Mouse (Mus musculus) stomach, embryonic 15.5 days (tissue): ENCODE measurements around the gene Gpatch1. TPM values are rescaled to one million over a fixed set of nuclear protein-coding genes. Genes with fewer than 3 reads are reported as not detected.

Experiments
- ATAC-seq: fragments of 200-750 bp; cut with Nextera tagmentation; 2 replicates; pipeline ENCODE4 v1.8.0; 2017; ENCODE audit warnings: low read depth, moderate number of reproducible peaks, moderate TSS enrichment; ENCODE audit not compliant: insufficient read depth, low FRiP score
- H3K27ac ChIP-seq: fragments of 300-500 bp; sonication (generic); 2 replicates; pipeline ENCODE4 v1.5.1; 2015; ENCODE audit warnings: mild to moderate bottlenecking, inconsistent platforms
- H3K27me3 ChIP-seq: fragments of 300-500 bp; sonication (generic); replicated peaks from 2 replicates; pipeline ENCODE4 v1.6.1; 2015; ENCODE audit warnings: inconsistent platforms
- H3K36me3 ChIP-seq: fragments of 300-500 bp; sonication (generic); 2 replicates; pipeline ENCODE4 v1.6.1; 2015; ENCODE audit warnings: inconsistent platforms
- H3K4me1 ChIP-seq: fragments of 300-500 bp; sonication (generic); 2 replicates; pipeline ENCODE4 v1.6.1; 2015; ENCODE audit warnings: inconsistent platforms
- H3K4me2 ChIP-seq: fragments of 300-500 bp; sonication (generic); 2 replicates; pipeline ENCODE4 v1.6.1; 2015; ENCODE audit warnings: mild to moderate bottlenecking, inconsistent platforms
- H3K4me3 ChIP-seq: fragments of 300-500 bp; sonication (generic); replicated peaks from 2 replicates; pipeline ENCODE4 v1.5.1; 2015; ENCODE audit warnings: inconsistent platforms
- H3K9ac ChIP-seq: fragments of 300-500 bp; sonication (generic); 2 replicates; pipeline ENCODE4 v1.6.1; 2015; ENCODE audit warnings: inconsistent platforms
- H3K9me3 ChIP-seq: fragments of 300-500 bp; sonication (generic); 2 replicates; pipeline ENCODE4 v1.6.1; 2016; ENCODE audit warnings: inconsistent platforms
- WGBS: fragments of 180-500 bp; shearing (Covaris S2); methylation state at CpG from one replicate; pipeline ENCODE4 v1.1.7; 2015; 5-methylcytosine and 5-hydroxymethylcytosine counted together
- polyA plus RNA-seq: library from polyadenylated mRNA; unstranded; fragments of >200 nt; fragmentation: Nextera tagmentation; extraction: Ambion mirVana; gene quantifications from 2 replicates; pipeline ENCODE4 v1.2.1, GENCODE M21; 2015

The Gpatch1 gene
- polyA plus RNA-seq, 1 experiment from 2014 or later, result 13.2 TPM

DNA sequence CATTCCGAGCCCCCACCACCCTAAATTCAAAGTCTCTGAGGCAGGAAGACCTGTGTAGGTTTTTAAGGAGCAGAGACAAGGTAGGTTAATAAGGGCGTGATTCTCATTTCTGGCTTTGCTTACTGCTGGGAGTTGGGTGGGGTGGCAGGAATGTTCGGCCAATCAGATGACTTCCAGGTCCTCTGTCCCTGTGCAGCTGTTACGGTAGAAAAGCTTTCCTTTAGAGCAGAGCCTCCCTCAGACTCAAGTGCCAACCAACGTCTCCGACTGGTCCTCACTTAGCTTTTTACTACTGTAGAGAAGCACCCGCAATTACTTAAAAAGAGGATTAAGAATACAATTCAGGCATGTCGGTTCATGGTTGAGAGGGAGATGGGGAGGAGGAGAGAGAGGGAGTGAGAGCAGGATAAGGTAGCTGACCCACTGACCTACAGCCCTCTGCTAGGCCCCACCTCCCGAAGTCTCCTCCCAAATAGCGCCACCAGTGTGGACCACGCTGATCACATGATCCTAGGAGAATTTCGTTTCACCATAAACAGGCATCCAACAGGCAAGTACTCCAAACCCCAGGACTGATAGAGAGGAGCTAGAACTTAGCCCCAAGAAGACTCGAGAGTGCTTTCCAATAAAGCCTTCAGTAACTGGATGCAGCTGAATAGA, 85.3 kb downstream of the Gpatch1 start:
- no peak for ATAC-seq
- WGBS, result 36% methylated on average over 13 of the region's 13 CpGs
- Histone ChIP-seq H3K27me3 (no peaks in the 10 kb centered on the region), H3K27ac (no peak overlapping the region), H3K4me2 (no peak overlapping the region), H3K4me1 (no peaks in the 10 kb centered on the region), H3K36me3 (no peaks in the 10 kb centered on the region), H3K9ac (no peak overlapping the region), H3K9me3 (no peaks in the 10 kb centered on the region), H3K4me3 (no peak overlapping the region)

DNA sequence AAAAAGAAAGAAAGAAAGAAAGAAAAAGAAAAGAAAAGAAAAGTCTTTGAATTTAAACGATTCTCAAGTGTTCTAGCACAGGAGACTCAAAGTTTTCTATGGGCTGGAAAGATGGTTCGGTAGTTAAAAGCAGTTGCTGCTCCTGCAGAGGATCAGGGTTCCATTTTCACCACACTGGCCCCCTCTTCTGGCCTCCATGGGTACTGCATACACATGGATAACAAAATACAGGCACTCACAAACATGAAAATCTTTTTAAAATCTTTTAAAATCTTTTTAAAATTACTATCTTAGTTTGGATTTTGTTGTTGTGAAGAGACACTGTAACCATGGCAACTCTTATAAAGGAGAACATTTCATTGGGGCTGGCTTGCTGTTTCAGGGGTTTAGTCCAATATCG, 87.9 kb downstream of the Gpatch1 start:
- no peaks in the 10 kb centered on the region for H3K9me3 ChIP-seq
- no peaks in the 10 kb centered on the region for H3K27me3 ChIP-seq
- H3K9ac ChIP-seq, result no peak overlapping the region
- 78% methylated on average over 3 of the region's 3 CpGs for WGBS
- H3K27ac ChIP-seq, result no peak overlapping the region
- H3K4me3 ChIP-seq, result no peak overlapping the region
- H3K4me1 ChIP-seq, result no peaks in the 10 kb centered on the region
- ATAC-seq, result no peak
- H3K4me2 ChIP-seq, result no peak overlapping the region
- no peaks in the 10 kb centered on the region for H3K36me3 ChIP-seq

Other genes with a start within 250 kb of the Gpatch1 start
- gene Cebpa, start 199.1 kb downstream of the Gpatch1 start, polyA plus RNA-seq, result 6.6 and 7.0 TPM in 2 replicates
- gene Slc7a10, start 132.1 kb downstream of the Gpatch1 start, polyA plus RNA-seq, result 2.4 and 3.3 TPM in 2 replicates
- 6.3 and 7.1 TPM in 2 replicates for gene Lrp3, start 102.9 kb downstream of the Gpatch1 start, polyA plus RNA-seq
- 29.2 and 38.2 TPM in 2 replicates for gene Rhpn2, start 15.7 kb upstream of the Gpatch1 start, polyA plus RNA-seq
- gene Faap24, start 78.4 kb upstream of the Gpatch1 start, polyA plus RNA-seq, result 17.1 and 17.5 TPM in 2 replicates
- gene Cep89, start 78.6 kb upstream of the Gpatch1 start, polyA plus RNA-seq, result 45.4 and 49.3 TPM in 2 replicates
- gene Slc7a9, start 130.4 kb upstream of the Gpatch1 start, polyA plus RNA-seq, result 12.6 and 15.0 TPM in 2 replicates
- gene Tdrd12, start 219.3 kb upstream of the Gpatch1 start, polyA plus RNA-seq, result 0.44 and 0.79 TPM in 2 replicates
- gene Nudt19, start 237.9 kb upstream of the Gpatch1 start, polyA plus RNA-seq, result 91.1 and 95.5 TPM in 2 replicates